Mouse (Mus musculus): ENCODE measurements around the gene Eci1. TPM values are rescaled to one million over a fixed set of nuclear protein-coding genes. Genes with fewer than 3 reads are reported as not detected.

Eci1 gene
- polyA plus RNA-seq, 1 experiment from 2014 or later: 51.5 TPM

GRCm38 (mm10) chr17:24485090-24485860, 58.8 kb downstream of the Eci1 start:
- ATAC-seq (ENCODE audit: low FRiP score): no peak
- H3K36me3 ChIP-seq: no peaks in the 10 kb centered on the region
- H3K27ac ChIP-seq (replicated peaks): peak overlapping the region; percentile 78
- 0 out of 2 replicates have a peak overlapping the region, but pooled peaks have one; percentile 14 for H3K9ac ChIP-seq (replicated peaks)
- H3K9me3 ChIP-seq (replicated peaks): no peaks in the 10 kb centered on the region
- H3K4me3 ChIP-seq (replicated peaks): no peak overlapping the region
- H3K4me2 ChIP-seq: no peak overlapping the region
- WGBS: 44% methylated on average over 11 of the region's 11 CpGs
- H3K27me3 ChIP-seq (replicated peaks): no peaks in the 10 kb centered on the region
- peaks cover 32% of the 10 kb centered on the region for H3K4me1 ChIP-seq

- Histone ChIP-seq H3K27me3 (replicated peaks) (no peaks in the 10 kb centered on the region), H3K4me2 (peak within 1 kb of the TSS; percentile 87), H3K9ac (replicated peaks) (peak within 1 kb of the TSS; percentile 98), H3K27ac (replicated peaks) (peak within 1 kb of the TSS; percentile 96), H3K4me3 (replicated peaks) (peak within 1 kb of the TSS; percentile 95), H3K9me3 (replicated peaks) (no peaks in the 10 kb centered on the region), H3K36me3 (no peaks in the 10 kb centered on the region), H3K4me1 (peaks cover 51% of the 10 kb centered on the region)
- peak; percentile 71 for ATAC-seq (ENCODE audit: low FRiP score)
- WGBS: under 1% methylated on average over 45 of the region's 45 CpGs
These were observed 61.8 kb downstream of the Eci1 start, which contains the start of gene Caskin1 for GRCm38 (mm10) chr17:24488186-24488661. Gene Caskin1, plus strand, starts transcription at chr17:24488601.

GRCm38 (mm10) chr17:24488662-24489264, 62.3 kb downstream of the Eci1 start:
- peaks cover 51% of the 10 kb centered on the region for H3K4me1 ChIP-seq
- peak overlapping the region; percentile 98 for H3K9ac ChIP-seq (replicated peaks)
- H3K27ac ChIP-seq (replicated peaks): peak overlapping the region; percentile 96
- ATAC-seq (ENCODE audit: low FRiP score): peak; percentile 84
- WGBS: under 1% methylated on average over 58 of the region's 81 CpGs
- H3K36me3 ChIP-seq: no peaks in the 10 kb centered on the region
- H3K9me3 ChIP-seq (replicated peaks): no peaks in the 10 kb centered on the region
- peak overlapping the region; percentile 95 for H3K4me3 ChIP-seq (replicated peaks)
- H3K27me3 ChIP-seq (replicated peaks): no peaks in the 10 kb centered on the region
- H3K4me2 ChIP-seq: peak overlapping the region; percentile 87

Other genes starting within 250 kb of the Eci1 start
- 21.0 and 24.0 TPM in 2 replicates for gene Tbc1d24, start 221.1 kb upstream of the Eci1 start, polyA plus RNA-seq (2015; fragmentation: Nextera tagmentation; extraction: Ambion mirVana)
- gene Ntn3, start 217.1 kb upstream of the Eci1 start, polyA plus RNA-seq (2015; fragmentation: Nextera tagmentation; extraction: Ambion mirVana): 5.9 and 6.0 TPM in 2 replicates
- gene Tedc2, start 205.8 kb upstream of the Eci1 start, polyA plus RNA-seq (2015; fragmentation: Nextera tagmentation; extraction: Ambion mirVana): 8.8 and 10.7 TPM in 2 replicates
- gene Ccnf, start 175.2 kb upstream of the Eci1 start, polyA plus RNA-seq (2015; fragmentation: Nextera tagmentation; extraction: Ambion mirVana): 13.4 and 26.3 TPM in 2 replicates
- 0.70 and 1.3 TPM in 2 replicates for gene Abca17, start 75.6 kb upstream of the Eci1 start, polyA plus RNA-seq (2015; fragmentation: Nextera tagmentation; extraction: Ambion mirVana)
- gene Abca3, start 74.7 kb upstream of the Eci1 start, polyA plus RNA-seq (2015; fragmentation: Nextera tagmentation; extraction: Ambion mirVana): 25.5 and 29.4 TPM in 2 replicates
- 289 and 293 TPM in 2 replicates for gene Rnps1, start 12.1 kb upstream of the Eci1 start, polyA plus RNA-seq (2015; fragmentation: Nextera tagmentation; extraction: Ambion mirVana)
- gene Dnase1l2, start 16.5 kb downstream of the Eci1 start, polyA plus RNA-seq (2015; fragmentation: Nextera tagmentation; extraction: Ambion mirVana): 5.4 and 8.7 TPM in 2 replicates
- gene E4f1, start 43.7 kb downstream of the Eci1 start, polyA plus RNA-seq (2015; fragmentation: Nextera tagmentation; extraction: Ambion mirVana): 46.3 and 49.5 TPM in 2 replicates
- 76.1 and 79.7 TPM in 2 replicates for gene Pgp, start 43.8 kb downstream of the Eci1 start, polyA plus RNA-seq (2015; fragmentation: Nextera tagmentation; extraction: Ambion mirVana)
- 0.73 TPM in 1 of 2 replicates, not detected in the other for gene Bricd5, start 47.2 kb downstream of the Eci1 start, polyA plus RNA-seq (2015; fragmentation: Nextera tagmentation; extraction: Ambion mirVana)
- gene Mlst8, start 52.4 kb downstream of the Eci1 start, polyA plus RNA-seq (2015; fragmentation: Nextera tagmentation; extraction: Ambion mirVana): 29.5 and 33.1 TPM in 2 replicates
- gene Caskin1, start 62.0 kb downstream of the Eci1 start, polyA plus RNA-seq (2015; fragmentation: Nextera tagmentation; extraction: Ambion mirVana): 42.7 and 53.4 TPM in 2 replicates
- 83.2 and 89.4 TPM in 2 replicates for gene Traf7, start 101.3 kb downstream of the Eci1 start, polyA plus RNA-seq (2015; fragmentation: Nextera tagmentation; extraction: Ambion mirVana)
- gene Rab26, start 107.6 kb downstream of the Eci1 start, polyA plus RNA-seq (2015; fragmentation: Nextera tagmentation; extraction: Ambion mirVana): 6.1 and 9.1 TPM in 2 replicates
- 31.2 and 31.7 TPM in 2 replicates for gene Pkd1, start 123.2 kb downstream of the Eci1 start, polyA plus RNA-seq (2015; fragmentation: Nextera tagmentation; extraction: Ambion mirVana)
- gene Tsc2, start 206.0 kb downstream of the Eci1 start, polyA plus RNA-seq (2015; fragmentation: Nextera tagmentation; extraction: Ambion mirVana): 60.6 and 68.8 TPM in 2 replicates
- gene Nthl1, start 206.0 kb downstream of the Eci1 start, polyA plus RNA-seq (2015; fragmentation: Nextera tagmentation; extraction: Ambion mirVana): 8.3 and 10.0 TPM in 2 replicates
- 60.2 and 65.7 TPM in 2 replicates for gene Slc9a3r2, start 223.7 kb downstream of the Eci1 start, polyA plus RNA-seq (2015; fragmentation: Nextera tagmentation; extraction: Ambion mirVana)
- gene Npw, start 231.8 kb downstream of the Eci1 start, polyA plus RNA-seq (2015; fragmentation: Nextera tagmentation; extraction: Ambion mirVana): 0.42 and 0.51 TPM in 2 replicates
- 19.2 and 20.5 TPM in 2 replicates for gene Zfp598, start 243.0 kb downstream of the Eci1 start, polyA plus RNA-seq (2015; fragmentation: Nextera tagmentation; extraction: Ambion mirVana)